Mouse (Mus musculus): ENCODE data around the gene Endod1. TPM values are rescaled to one million over a fixed set of nuclear protein-coding genes. Genes with fewer than 3 reads are reported as not detected.

Gene Endod1
- polyA plus RNA-seq, 1 experiment = 14.9 TPM

- Histone ChIP-seq H3K36me3 (ENCODE audit: control insufficient read depth) (peaks cover 98% of the 10 kb centered on the region), H3K4me3 (replicated peaks) (peak overlapping the region; percentile 57), H3K9me3 (ENCODE audit: control insufficient read depth, low read length) (peaks cover 10% of the 10 kb centered on the region), H3K27me3 (ENCODE audit: control insufficient read depth) (no peaks in the 10 kb centered on the region), H3K4me1 (ENCODE audit: control insufficient read depth) (peaks cover 97% of the 10 kb centered on the region)
- peak; percentile 90 for TF ChIP-seq TAL1 (IDR thresholded peaks at IDR 0.05; ENCODE audit: low read length)
- TF ChIP-seq GATA1 (IDR thresholded peaks at IDR 0.05; ENCODE audit: low read length) = peak; percentile 97
These were observed 12.0 kb downstream of the Endod1 start for GRCm38 (mm10) chr9:14369271-14369670.

- TF ChIP-seq GATA1 (IDR thresholded peaks at IDR 0.05; ENCODE audit: low read length) = no peak; the same call in 1 of the 2 replicates
- TF ChIP-seq TAL1 (IDR thresholded peaks at IDR 0.05; ENCODE audit: low read length) = no peak
- Histone ChIP-seq H3K9me3 (ENCODE audit: control insufficient read depth, low read length) (peaks cover 10% of the 10 kb centered on the region), H3K27me3 (ENCODE audit: control insufficient read depth) (no peaks in the 10 kb centered on the region), H3K36me3 (ENCODE audit: control insufficient read depth) (peaks cover 98% of the 10 kb centered on the region), H3K4me1 (ENCODE audit: control insufficient read depth) (peaks cover 97% of the 10 kb centered on the region), H3K4me3 (replicated peaks) (peak overlapping the region; percentile 5)
These were observed 13.5 kb downstream of the Endod1 start for GRCm38 (mm10) chr9:14367850-14368249.

DNA sequence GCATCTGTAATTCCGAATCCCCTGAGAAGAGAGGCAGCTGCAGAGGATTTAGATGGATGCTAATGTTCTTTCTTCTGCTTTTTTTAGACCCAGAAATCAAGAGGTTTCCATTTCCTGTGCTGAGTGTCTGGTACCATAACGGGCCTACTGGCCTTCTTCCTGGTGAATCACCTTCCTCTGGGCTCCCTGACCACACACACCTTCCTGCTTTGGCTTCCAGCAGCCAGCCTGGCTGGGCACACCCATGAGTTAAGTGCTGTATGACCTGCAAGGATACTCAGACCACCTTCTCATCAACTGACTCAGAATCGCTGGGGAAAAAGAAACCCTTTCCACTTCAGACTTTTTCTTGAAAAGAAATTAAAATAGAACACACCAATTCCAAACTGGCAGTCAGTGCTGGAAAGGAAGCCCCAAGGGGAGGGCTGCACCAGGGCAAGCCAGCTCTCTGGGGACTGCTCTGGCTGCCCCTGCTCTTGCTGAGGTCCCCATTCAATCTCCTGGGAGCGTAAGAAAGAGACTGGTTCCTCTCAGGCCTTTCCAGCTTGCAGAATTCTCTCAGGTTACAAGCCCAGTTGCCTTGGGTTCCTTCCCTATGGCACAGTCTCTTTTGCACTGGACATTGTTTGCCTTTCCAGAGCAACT lies 15.7 kb downstream of the Endod1 start:
- Histone ChIP-seq H3K4me3 (replicated peaks) (no peak overlapping the region), H3K27me3 (ENCODE audit: control insufficient read depth) (no peaks in the 10 kb centered on the region), H3K9me3 (ENCODE audit: control insufficient read depth, low read length) (peaks cover 10% of the 10 kb centered on the region), H3K4me1 (ENCODE audit: control insufficient read depth) (peaks cover 95% of the 10 kb centered on the region), H3K36me3 (ENCODE audit: control insufficient read depth) (peaks cover 98% of the 10 kb centered on the region)
- no peak for TF ChIP-seq TAL1 (IDR thresholded peaks at IDR 0.05; ENCODE audit: low read length)
- no peak for TF ChIP-seq GATA1 (IDR thresholded peaks at IDR 0.05; ENCODE audit: low read length)

DNA sequence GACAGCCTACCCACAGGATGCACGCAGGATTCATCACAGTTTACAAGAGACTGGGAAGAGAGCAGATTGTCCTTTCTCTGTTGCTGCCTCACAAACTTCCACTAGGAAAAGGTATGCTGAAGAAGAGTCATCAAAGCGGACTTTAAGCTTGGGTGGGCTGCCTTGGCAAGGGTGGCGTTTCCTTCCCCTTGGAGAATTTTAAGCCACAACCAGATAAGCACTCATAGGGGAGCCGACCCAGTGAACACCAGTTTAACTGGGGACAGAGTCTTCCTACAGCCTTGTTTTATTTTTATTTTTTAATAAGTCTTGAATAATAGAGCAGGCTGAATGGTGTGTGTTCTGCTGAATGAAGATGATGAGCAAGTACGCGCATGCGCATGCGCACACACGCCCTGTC lies 16.6 kb downstream of the Endod1 start:
- H3K4me3 ChIP-seq (replicated peaks) = no peak overlapping the region
- peaks cover 93% of the 10 kb centered on the region for H3K4me1 ChIP-seq (ENCODE audit: control insufficient read depth)
- TF ChIP-seq GATA1 (IDR thresholded peaks at IDR 0.05; ENCODE audit: low read length) = no peak
- no peak for TF ChIP-seq TAL1 (IDR thresholded peaks at IDR 0.05; ENCODE audit: low read length)
- H3K27me3 ChIP-seq (ENCODE audit: control insufficient read depth) = no peaks in the 10 kb centered on the region
- H3K9me3 ChIP-seq (ENCODE audit: control insufficient read depth, low read length) = peaks cover 10% of the 10 kb centered on the region
- peaks cover 98% of the 10 kb centered on the region for H3K36me3 ChIP-seq (ENCODE audit: control insufficient read depth)

GRCm38 (mm10) chr9:14363540-14363939 lies 17.8 kb downstream of the Endod1 start:
- no peak for TF ChIP-seq TAL1 (IDR thresholded peaks at IDR 0.05; ENCODE audit: low read length)
- TF ChIP-seq GATA1 (IDR thresholded peaks at IDR 0.05; ENCODE audit: low read length) = no peak
- H3K4me1 ChIP-seq (ENCODE audit: control insufficient read depth) = peaks cover 82% of the 10 kb centered on the region
- H3K36me3 ChIP-seq (ENCODE audit: control insufficient read depth) = peaks cover 98% of the 10 kb centered on the region
- H3K4me3 ChIP-seq (replicated peaks) = no peak overlapping the region
- H3K27me3 ChIP-seq (ENCODE audit: control insufficient read depth) = no peaks in the 10 kb centered on the region
- H3K9me3 ChIP-seq (ENCODE audit: control insufficient read depth, low read length) = peaks cover 3% of the 10 kb centered on the region

GRCm38 (mm10) chr9:14362068-14362768 lies 19.1 kb downstream of the Endod1 start:
- TF ChIP-seq TAL1 (IDR thresholded peaks at IDR 0.05; ENCODE audit: low read length) = no peak
- no peak for TF ChIP-seq GATA1 (IDR thresholded peaks at IDR 0.05; ENCODE audit: low read length)
- no peaks in the 10 kb centered on the region for H3K27me3 ChIP-seq (ENCODE audit: control insufficient read depth)
- H3K9me3 ChIP-seq (ENCODE audit: control insufficient read depth, low read length) = no peaks in the 10 kb centered on the region
- H3K36me3 ChIP-seq (ENCODE audit: control insufficient read depth) = peaks cover 98% of the 10 kb centered on the region
- H3K4me1 ChIP-seq (ENCODE audit: control insufficient read depth) = peaks cover 78% of the 10 kb centered on the region
- no peak overlapping the region for H3K4me3 ChIP-seq (replicated peaks)

- TF ChIP-seq GATA1 (IDR thresholded peaks at IDR 0.05; ENCODE audit: low read length) (no peak), TAL1 (IDR thresholded peaks at IDR 0.05; ENCODE audit: low read length) (no peak)
- Histone ChIP-seq H3K4me1 (ENCODE audit: control insufficient read depth) (peaks cover 73% of the 10 kb centered on the region), H3K9me3 (ENCODE audit: control insufficient read depth, low read length) (no peaks in the 10 kb centered on the region), H3K36me3 (ENCODE audit: control insufficient read depth) (peaks cover 100% of the 10 kb centered on the region), H3K27me3 (ENCODE audit: control insufficient read depth) (no peaks in the 10 kb centered on the region), H3K4me3 (replicated peaks) (no peak overlapping the region)
These were observed 24.3 kb downstream of the Endod1 start for GRCm38 (mm10) chr9:14357033-14357432.

GRCm38 (mm10) chr9:14354852-14355251 lies 26.5 kb downstream of the Endod1 start:
- TF ChIP-seq TAL1 (IDR thresholded peaks at IDR 0.05; ENCODE audit: low read length) = no peak
- no peak for TF ChIP-seq GATA1 (IDR thresholded peaks at IDR 0.05; ENCODE audit: low read length)
- Histone ChIP-seq H3K4me3 (replicated peaks) (peak overlapping the region; percentile 32), H3K36me3 (ENCODE audit: control insufficient read depth) (peaks cover 96% of the 10 kb centered on the region), H3K9me3 (ENCODE audit: control insufficient read depth, low read length) (no peaks in the 10 kb centered on the region), H3K4me1 (ENCODE audit: control insufficient read depth) (peaks cover 70% of the 10 kb centered on the region), H3K27me3 (ENCODE audit: control insufficient read depth) (no peaks in the 10 kb centered on the region)

- Histone ChIP-seq H3K4me3 (replicated peaks) (no peak overlapping the region), H3K36me3 (ENCODE audit: control insufficient read depth) (peaks cover 75% of the 10 kb centered on the region), H3K4me1 (ENCODE audit: control insufficient read depth) (peaks cover 69% of the 10 kb centered on the region), H3K27me3 (ENCODE audit: control insufficient read depth) (no peaks in the 10 kb centered on the region), H3K9me3 (ENCODE audit: control insufficient read depth, low read length) (no peaks in the 10 kb centered on the region)
- no peak for TF ChIP-seq GATA1 (IDR thresholded peaks at IDR 0.05; ENCODE audit: low read length)
- TF ChIP-seq TAL1 (IDR thresholded peaks at IDR 0.05; ENCODE audit: low read length) = no peak
These were observed 29.0 kb downstream of the Endod1 start for GRCm38 (mm10) chr9:14352337-14352736.
